Mouse (Mus musculus): Measurements from ENCODE around the gene Olfr461. TPM values are rescaled to one million over a fixed set of nuclear protein-coding genes. Genes with fewer than 3 reads are reported as not detected.

Gene Olfr461
- polyA plus RNA-seq (2012; rRNA removed), result not detected in 2 replicates

DNA sequence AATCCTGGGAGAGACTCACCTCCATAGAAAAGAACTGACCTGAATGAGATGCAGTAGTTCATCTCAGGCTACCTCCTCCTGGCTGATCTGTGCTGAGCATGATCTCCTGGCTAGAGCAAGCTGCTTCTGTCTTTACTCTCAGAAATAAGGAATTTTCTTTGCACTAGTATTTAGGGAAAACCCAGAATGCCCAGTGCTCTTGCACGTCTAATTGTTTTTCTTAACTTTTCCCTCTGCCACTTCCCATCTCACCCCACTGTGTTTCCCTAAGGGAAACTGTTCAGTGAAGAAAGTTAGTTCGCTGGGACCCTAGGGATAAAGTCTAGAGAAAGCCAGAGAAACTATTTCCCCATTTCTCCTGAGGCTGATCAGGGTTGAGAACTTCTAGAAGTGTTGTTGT, at the start of gene Olfr461:
Gene Olfr461, minus strand, starts transcription at position 101 of the 400 bp plus-strand sequence.

DNA sequence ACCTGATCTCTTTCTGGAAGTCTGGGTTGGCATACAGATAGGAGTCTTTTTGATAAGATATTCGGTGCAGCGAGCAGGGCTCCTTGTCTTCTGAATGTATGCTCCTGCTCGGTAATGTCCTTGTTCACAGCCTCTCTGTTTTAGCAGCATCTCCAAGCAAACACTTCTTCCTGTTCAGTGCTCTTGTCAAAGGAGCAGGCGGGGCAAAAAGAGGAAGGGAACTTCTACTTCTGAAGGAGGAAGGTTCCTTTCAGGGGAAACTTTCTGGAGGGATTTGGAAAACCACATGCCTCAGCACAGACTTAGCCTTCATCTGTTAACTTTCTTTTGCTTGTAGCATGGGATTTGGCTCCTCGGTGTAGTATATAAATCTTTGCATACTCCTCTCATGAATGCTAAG, 30.8 kb upstream of the Olfr461 start, which contains the start of gene Clec5a:
Gene Clec5a, minus strand, starts transcription at position 177 of the 400 bp plus-strand sequence.

DNA sequence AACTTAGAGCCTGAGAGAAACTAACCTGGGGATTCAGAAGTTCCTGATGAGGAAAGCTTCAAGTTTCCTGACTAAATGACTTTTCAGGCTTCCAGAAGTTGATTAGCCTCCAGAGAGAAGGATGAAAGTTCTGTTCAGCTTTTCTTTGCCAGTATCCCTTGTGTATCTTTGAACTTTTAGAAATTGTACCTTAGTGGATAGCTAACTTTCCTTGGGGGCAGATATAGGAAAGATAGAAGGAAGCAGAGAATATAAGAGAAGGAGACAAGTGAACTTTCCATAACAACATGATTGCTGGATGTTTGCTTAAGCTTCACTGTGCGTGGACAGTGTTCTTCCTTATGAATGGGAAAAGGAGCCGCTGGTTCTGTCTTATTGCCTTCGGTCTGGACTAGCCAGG, 14.3 kb upstream of the Olfr461 start, which contains the start of gene Olfr460:
Gene Olfr460, plus strand, starts transcription at position 301 of the 400 bp plus-strand sequence.

DNA sequence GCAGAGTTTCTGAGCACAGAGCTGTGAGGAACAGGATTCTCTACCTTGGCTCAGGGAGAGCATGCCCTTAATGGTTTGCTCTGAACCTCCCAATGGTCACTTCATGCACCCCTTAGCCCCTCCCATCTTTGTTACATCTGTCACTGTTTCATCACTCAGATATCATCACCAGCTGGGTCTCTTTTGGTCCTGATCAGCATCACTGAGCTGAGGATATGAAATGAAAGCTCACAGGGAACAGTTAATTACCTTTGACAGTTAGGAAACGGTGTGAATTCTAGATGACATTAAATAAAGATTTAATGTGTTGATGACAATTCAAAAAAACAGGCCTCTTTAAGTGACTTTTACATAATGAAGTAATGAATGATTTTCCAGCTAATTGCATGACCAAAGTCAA, 35.4 kb downstream of the Olfr461 start, which contains the start of gene Prss37:
Gene Prss37, minus strand, starts transcription at position 101 of the 400 bp plus-strand sequence.

DNA sequence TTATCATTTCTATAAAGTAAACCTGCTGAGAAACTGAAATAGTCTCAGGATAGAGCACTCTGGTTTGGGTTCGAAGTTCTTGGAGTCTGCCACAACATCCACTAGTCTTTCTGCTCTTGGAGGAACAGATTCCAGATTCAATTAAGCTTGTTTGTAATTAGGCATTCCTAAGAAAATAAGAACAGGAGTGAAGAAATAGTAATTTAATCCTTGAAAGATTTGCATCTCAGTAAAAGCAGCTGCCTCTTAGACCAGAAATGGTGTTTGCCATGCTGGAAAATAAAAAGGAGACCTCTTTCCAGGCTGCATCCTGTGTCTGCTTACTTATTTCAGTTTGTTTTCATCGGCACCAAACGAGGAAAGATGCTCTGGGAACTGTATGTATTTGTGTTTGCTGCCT, 61.6 kb downstream of the Olfr461 start, which contains the start of gene Tas2r108:
Gene Tas2r108, plus strand, starts transcription at position 301 of the 400 bp plus-strand sequence.

Other genes starting within 250 kb of the Olfr461 start
- 1.7 and 2.8 TPM in 2 replicates for gene Agk, start 229.9 kb downstream of the Olfr461 start, polyA plus RNA-seq (2012; rRNA removed)
- 2.8 and 4.3 TPM in 2 replicates for gene E330009J07Rik, start 118.9 kb downstream of the Olfr461 start, polyA plus RNA-seq (2012; rRNA removed)
- gene Wee2, start 116.0 kb downstream of the Olfr461 start, polyA plus RNA-seq (2012; rRNA removed), result not detected in 2 replicates
- gene Ssbp1, start 83.7 kb downstream of the Olfr461 start, polyA plus RNA-seq (2012; rRNA removed), result 2.2 and 2.4 TPM in 2 replicates
- gene Tas2r137, start 63.8 kb downstream of the Olfr461 start, polyA plus RNA-seq (2012; rRNA removed), result not detected in 2 replicates
- not detected in 2 replicates for gene Tas2r108, start 61.5 kb downstream of the Olfr461 start, polyA plus RNA-seq (2012; rRNA removed)
- not detected in 2 replicates for gene Prss37, start 35.5 kb downstream of the Olfr461 start, polyA plus RNA-seq (2012; rRNA removed)
- not detected in 2 replicates for gene Olfr460, start 14.4 kb upstream of the Olfr461 start, polyA plus RNA-seq (2012; rRNA removed)
- not detected in 2 replicates for gene Clec5a, start 30.8 kb upstream of the Olfr461 start, polyA plus RNA-seq (2012; rRNA removed)
- not detected in 2 replicates for gene Tas2r138, start 58.3 kb upstream of the Olfr461 start, polyA plus RNA-seq (2012; rRNA removed)
- gene Mgam, start 73.8 kb upstream of the Olfr461 start, polyA plus RNA-seq (2012; rRNA removed), result 0.06 and 0.16 TPM in 2 replicates